Mouse (Mus musculus): ENCODE results near the gene Clns1a. TPM values are rescaled to one million over a fixed set of nuclear protein-coding genes. Genes with fewer than 3 reads are reported as not detected.

Gene Clns1a
- polyA plus RNA-seq, 1 experiment from 2014 or later: 65.2 TPM

DNA sequence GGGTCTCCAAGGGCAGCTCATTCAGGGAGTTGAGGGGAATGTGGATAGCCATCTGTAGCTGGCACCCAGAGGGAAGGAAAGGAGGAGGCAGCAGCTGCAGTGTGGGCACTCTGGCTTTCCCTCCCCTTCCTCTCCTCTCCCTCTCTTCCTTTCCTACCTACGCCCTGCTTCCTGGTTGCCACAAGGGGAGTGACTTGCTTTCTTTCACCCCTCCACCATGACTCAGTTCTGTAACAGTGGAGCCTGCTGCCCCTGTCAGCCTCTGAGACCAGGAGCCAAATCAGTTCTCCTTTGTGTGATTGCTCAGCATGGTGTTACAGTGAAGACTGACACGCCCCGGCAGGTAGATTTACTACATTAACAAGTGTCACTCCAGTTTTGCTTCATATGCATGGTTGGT lies 12.8 kb downstream of the Clns1a start:
- WGBS: 73% methylated on average over 3 of the region's 3 CpGs
- TF ChIP-seq CTCF (IDR thresholded peaks at IDR 0.05; ENCODE audit: low read depth): no peak
- no peak overlapping the region for H3K27ac ChIP-seq (ENCODE audit: low read depth, low read length)
- 0 out of 2 replicates have a peak, but pooled peaks have one; percentile 19 for ATAC-seq
- no peaks in the 10 kb centered on the region for H3K27me3 ChIP-seq (replicated peaks; ENCODE audit: control insufficient read depth, insufficient read depth, low read length)
- no peak overlapping the region for H3K9ac ChIP-seq (ENCODE audit: low read depth, low read length)
- no peaks in the 10 kb centered on the region for H3K4me1 ChIP-seq (replicated peaks; ENCODE audit: control insufficient read depth, insufficient read depth, low read length)
- no peak overlapping the region for H3K4me3 ChIP-seq (ENCODE audit: low read depth, low read length)
- H3K4me2 ChIP-seq (replicated peaks; ENCODE audit: low read depth): no peak overlapping the region
- H3K36me3 ChIP-seq (ENCODE audit: control insufficient read depth, insufficient read depth): peaks cover 33% of the 10 kb centered on the region
- H3K9me3 ChIP-seq (ENCODE audit: control insufficient read depth): no peaks in the 10 kb centered on the region

DNA sequence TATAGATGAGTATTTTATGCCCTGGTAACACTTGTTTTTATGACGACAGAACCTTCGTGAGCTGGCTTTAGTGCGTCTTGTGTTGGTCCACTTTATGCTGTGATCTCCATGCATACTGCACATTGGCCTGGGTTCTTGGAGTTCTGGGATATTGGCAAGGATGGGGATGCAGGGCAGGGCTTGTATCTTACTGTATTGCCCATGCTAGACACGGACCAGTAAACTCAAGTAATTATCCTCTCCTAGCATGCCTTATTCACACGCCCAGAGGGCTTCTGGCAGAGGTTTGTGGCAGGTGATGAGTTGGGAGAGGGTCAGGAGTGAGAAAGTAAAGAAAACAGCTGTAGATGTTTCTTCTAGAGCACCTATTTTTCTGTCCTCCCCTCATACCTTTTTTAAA lies 18.2 kb downstream of the Clns1a start:
- no peak overlapping the region for H3K27ac ChIP-seq (ENCODE audit: low read depth, low read length)
- no peak overlapping the region for H3K9ac ChIP-seq (ENCODE audit: low read depth, low read length)
- TF ChIP-seq CTCF (IDR thresholded peaks at IDR 0.05; ENCODE audit: low read depth): no peak
- no peak overlapping the region for H3K4me2 ChIP-seq (replicated peaks; ENCODE audit: low read depth)
- H3K27me3 ChIP-seq (replicated peaks; ENCODE audit: control insufficient read depth, insufficient read depth, low read length): no peaks in the 10 kb centered on the region
- H3K9me3 ChIP-seq (ENCODE audit: control insufficient read depth): no peaks in the 10 kb centered on the region
- H3K36me3 ChIP-seq (ENCODE audit: control insufficient read depth, insufficient read depth): peaks cover 78% of the 10 kb centered on the region
- 94% methylated on average over 5 of the region's 5 CpGs for WGBS
- no peak overlapping the region for H3K4me3 ChIP-seq (ENCODE audit: low read depth, low read length)
- H3K4me1 ChIP-seq (replicated peaks; ENCODE audit: control insufficient read depth, insufficient read depth, low read length): no peaks in the 10 kb centered on the region
- ATAC-seq: no peak

DNA sequence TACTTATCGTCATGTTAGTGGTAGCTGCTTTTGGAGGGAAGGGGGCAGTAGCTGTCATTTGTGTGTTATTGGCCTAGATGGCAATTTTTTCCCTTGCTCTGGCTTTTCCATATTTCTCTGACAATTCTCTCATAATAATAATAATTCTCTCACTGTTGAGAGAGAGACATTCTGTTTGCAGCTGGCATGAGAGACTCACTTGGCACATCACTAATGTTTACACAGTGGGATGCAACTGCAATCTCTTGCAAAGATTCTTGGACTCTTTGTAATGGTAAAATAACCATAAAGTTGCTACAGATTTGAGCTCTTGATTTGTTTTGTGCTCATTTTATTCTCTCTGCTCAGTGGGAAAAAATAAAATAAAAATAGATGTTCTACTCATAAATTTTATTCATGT lies 20.9 kb downstream of the Clns1a start:
- Histone ChIP-seq H3K36me3 (ENCODE audit: control insufficient read depth, insufficient read depth) (peaks cover 69% of the 10 kb centered on the region), H3K4me3 (ENCODE audit: low read depth, low read length) (no peak overlapping the region), H3K9ac (ENCODE audit: low read depth, low read length) (no peak overlapping the region), H3K27me3 (replicated peaks; ENCODE audit: control insufficient read depth, insufficient read depth, low read length) (no peaks in the 10 kb centered on the region), H3K4me2 (replicated peaks; ENCODE audit: low read depth) (no peak overlapping the region), H3K4me1 (replicated peaks; ENCODE audit: control insufficient read depth, insufficient read depth, low read length) (no peaks in the 10 kb centered on the region), H3K27ac (ENCODE audit: low read depth, low read length) (no peak overlapping the region), H3K9me3 (ENCODE audit: control insufficient read depth) (no peaks in the 10 kb centered on the region)
- TF ChIP-seq CTCF (IDR thresholded peaks at IDR 0.05; ENCODE audit: low read depth): no peak
- no peak for ATAC-seq
- WGBS: 95% methylated on average over 1 of the region's 1 CpGs

GRCm38 (mm10) chr7:97719078-97719477 lies 22.6 kb downstream of the Clns1a start:
- H3K27ac ChIP-seq (ENCODE audit: low read depth, low read length): no peak overlapping the region
- no peak for TF ChIP-seq CTCF (IDR thresholded peaks at IDR 0.05; ENCODE audit: low read depth)
- ATAC-seq: no peak
- H3K36me3 ChIP-seq (ENCODE audit: control insufficient read depth, insufficient read depth): peaks cover 62% of the 10 kb centered on the region
- no peak overlapping the region for H3K4me3 ChIP-seq (ENCODE audit: low read depth, low read length)
- H3K4me2 ChIP-seq (replicated peaks; ENCODE audit: low read depth): no peak overlapping the region
- 85% methylated on average over 5 of the region's 5 CpGs for WGBS
- no peaks in the 10 kb centered on the region for H3K4me1 ChIP-seq (replicated peaks; ENCODE audit: control insufficient read depth, insufficient read depth, low read length)
- no peaks in the 10 kb centered on the region for H3K27me3 ChIP-seq (replicated peaks; ENCODE audit: control insufficient read depth, insufficient read depth, low read length)
- no peaks in the 10 kb centered on the region for H3K9me3 ChIP-seq (ENCODE audit: control insufficient read depth)
- H3K9ac ChIP-seq (ENCODE audit: low read depth, low read length): no peak overlapping the region

DNA sequence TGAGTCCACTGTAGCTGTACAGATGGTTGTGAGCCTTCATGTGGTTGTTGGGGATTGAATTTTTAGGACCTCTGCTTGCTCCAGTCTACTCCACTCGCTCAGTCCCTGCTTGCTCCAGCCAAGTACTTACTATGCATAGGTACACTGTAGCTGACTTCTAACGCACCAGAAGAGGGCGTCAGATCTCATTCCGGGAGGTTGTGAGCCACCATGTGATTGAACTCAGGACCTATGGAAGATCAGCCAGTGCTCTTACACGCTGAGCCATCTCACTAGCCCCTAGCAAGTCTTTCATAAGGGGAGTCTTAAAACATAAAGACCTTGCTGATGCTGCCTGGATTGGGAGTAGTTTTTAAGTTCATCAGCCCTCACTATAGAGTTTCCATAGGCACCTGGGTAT lies 23.7 kb downstream of the Clns1a start:
- Histone ChIP-seq H3K4me1 (replicated peaks; ENCODE audit: control insufficient read depth, insufficient read depth, low read length) (no peaks in the 10 kb centered on the region), H3K27me3 (replicated peaks; ENCODE audit: control insufficient read depth, insufficient read depth, low read length) (no peaks in the 10 kb centered on the region), H3K4me3 (ENCODE audit: low read depth, low read length) (no peak overlapping the region), H3K9ac (ENCODE audit: low read depth, low read length) (no peak overlapping the region), H3K4me2 (replicated peaks; ENCODE audit: low read depth) (no peak overlapping the region), H3K36me3 (ENCODE audit: control insufficient read depth, insufficient read depth) (peaks cover 52% of the 10 kb centered on the region), H3K27ac (ENCODE audit: low read depth, low read length) (no peak overlapping the region), H3K9me3 (ENCODE audit: control insufficient read depth) (no peaks in the 10 kb centered on the region)
- ATAC-seq: no peak
- TF ChIP-seq CTCF (IDR thresholded peaks at IDR 0.05; ENCODE audit: low read depth): peak; percentile 41
- 82% methylated on average over 5 of the region's 5 CpGs for WGBS

DNA sequence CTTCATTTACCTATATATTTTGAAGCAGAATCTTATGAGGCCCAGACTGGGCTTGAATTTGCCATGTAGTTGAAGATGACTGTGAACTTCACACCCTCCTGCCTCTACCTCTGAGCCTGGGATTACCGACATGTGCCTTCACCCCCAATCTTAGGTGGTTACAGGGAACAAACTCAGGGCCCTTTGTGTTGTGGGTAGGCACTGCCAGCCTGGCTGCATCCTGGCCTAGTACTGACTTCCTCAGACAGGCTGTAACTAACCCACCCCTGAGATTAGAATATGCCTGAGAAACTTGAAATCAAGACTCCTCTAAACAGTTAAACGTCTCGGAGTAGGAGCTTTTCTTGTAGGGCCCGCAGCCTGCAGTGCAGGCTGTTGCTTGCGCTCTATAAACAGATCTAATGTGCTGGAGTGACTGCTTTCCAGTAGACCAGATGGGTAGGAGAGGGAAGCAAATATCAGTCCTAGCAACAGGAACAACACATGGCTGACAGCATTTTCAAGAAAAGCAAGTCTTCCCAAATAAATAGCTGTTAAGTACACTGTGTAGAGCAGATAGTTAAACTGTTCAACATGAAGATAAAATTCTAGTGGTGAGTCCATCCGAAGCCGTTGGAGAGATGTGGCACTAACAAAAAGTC lies 26.0 kb downstream of the Clns1a start:
- H3K27me3 ChIP-seq (replicated peaks; ENCODE audit: control insufficient read depth, insufficient read depth, low read length): no peaks in the 10 kb centered on the region
- no peak overlapping the region for H3K4me2 ChIP-seq (replicated peaks; ENCODE audit: low read depth)
- WGBS: 78% methylated on average over 7 of the region's 7 CpGs
- no peak overlapping the region for H3K4me3 ChIP-seq (ENCODE audit: low read depth, low read length)
- no peak overlapping the region for H3K9ac ChIP-seq (ENCODE audit: low read depth, low read length)
- ATAC-seq: no peak
- no peaks in the 10 kb centered on the region for H3K9me3 ChIP-seq (ENCODE audit: control insufficient read depth)
- H3K36me3 ChIP-seq (ENCODE audit: control insufficient read depth, insufficient read depth): peaks cover 40% of the 10 kb centered on the region
- no peaks in the 10 kb centered on the region for H3K4me1 ChIP-seq (replicated peaks; ENCODE audit: control insufficient read depth, insufficient read depth, low read length)
- TF ChIP-seq CTCF (IDR thresholded peaks at IDR 0.05; ENCODE audit: low read depth): no peak
- H3K27ac ChIP-seq (ENCODE audit: low read depth, low read length): no peak overlapping the region
